Mouse (Mus musculus) liver, adult 10 weeks (tissue): ENCODE results near the gene Gin1. TPM values are rescaled to one million over a fixed set of nuclear protein-coding genes. Genes with fewer than 3 reads are reported as not detected.

ENCODE experiments used
- polyA plus RNA-seq: library from polyadenylated mRNA; stranded (reverse); fragments of 350-450 nt; fragmentation: Illumina TruSeq; extraction: RNeasy Lipid Tissue Mini Kit (QIAGEN cat#74804); gene quantifications from one replicate; pipeline ENCODE4 v1.2.3, GENCODE M21; 2014; ENCODE audit warnings: low read depth, low replicate concordance

The Gin1 gene
- 15.1 TPM for polyA plus RNA-seq

GRCm38 (mm10) chr1:97769904-97770753 is at the start of gene Gin1, which contains the start of gene Ppip5k2:
Gene Gin1 (plus strand): TSS chr1:97770172.
Gene Ppip5k2 (minus strand): TSS chr1:97770411.

Other genes with a start within 250 kb of the Gin1 start
- 18.4 TPM for gene D1Ertd622e, start 108.1 kb upstream of the Gin1 start, polyA plus RNA-seq
- gene Ppip5k2, start 239 bp downstream of the Gin1 start, polyA plus RNA-seq = 35.6 TPM